Mouse (Mus musculus) kidney, adult 9 months (tissue): ENCODE results near the gene Hk2.

Source experiments
- DNase-seq: peaks from one replicate; pipeline ENCODE4 v3.0.0; 2022

The Hk2 gene

GRCm38 (mm10) chr6:82767734-82768586, 6.3 kb downstream of the Hk2 start:
- no peak for DNase-seq

GRCm38 (mm10) chr6:82766636-82767035, 7.6 kb downstream of the Hk2 start:
- no peak for DNase-seq

GRCm38 (mm10) chr6:82765261-82765660, 9.0 kb downstream of the Hk2 start:
- DNase-seq = no peak

GRCm38 (mm10) chr6:82763871-82764503, 10.3 kb downstream of the Hk2 start:
- no peak for DNase-seq

GRCm38 (mm10) chr6:82762728-82763127, 11.5 kb downstream of the Hk2 start:
- no peak for DNase-seq

GRCm38 (mm10) chr6:82760749-82761357, 13.4 kb downstream of the Hk2 start:
- no peak for DNase-seq

- no peak for DNase-seq
These were observed 15.0 kb downstream of the Hk2 start for GRCm38 (mm10) chr6:82759241-82759640.

GRCm38 (mm10) chr6:82756799-82757210, 17.4 kb downstream of the Hk2 start:
- no peak for DNase-seq

- no peak for DNase-seq
These were observed 18.0 kb downstream of the Hk2 start for GRCm38 (mm10) chr6:82756216-82756615.

GRCm38 (mm10) chr6:82755338-82755737, 18.9 kb downstream of the Hk2 start:
- DNase-seq = no peak

- DNase-seq = no peak
These were observed 19.5 kb downstream of the Hk2 start for GRCm38 (mm10) chr6:82754769-82755168.

- DNase-seq = no peak
These were observed 20.5 kb downstream of the Hk2 start for GRCm38 (mm10) chr6:82753638-82754361.

- no peak for DNase-seq
These were observed 21.2 kb downstream of the Hk2 start for GRCm38 (mm10) chr6:82753061-82753460.

- DNase-seq = no peak
These were observed 22.5 kb downstream of the Hk2 start for GRCm38 (mm10) chr6:82751791-82752190.

GRCm38 (mm10) chr6:82751031-82751430, 23.2 kb downstream of the Hk2 start:
- DNase-seq = no peak

GRCm38 (mm10) chr6:82750063-82750462, 24.2 kb downstream of the Hk2 start:
- no peak for DNase-seq

- DNase-seq = no peak
These were observed 26.1 kb downstream of the Hk2 start for GRCm38 (mm10) chr6:82748106-82748672.

GRCm38 (mm10) chr6:82747085-82747484, 27.2 kb downstream of the Hk2 start:
- DNase-seq = no peak

- no peak for DNase-seq
These were observed 29.7 kb downstream of the Hk2 start for GRCm38 (mm10) chr6:82744553-82744952.

- no peak for DNase-seq
These were observed 32.8 kb downstream of the Hk2 start for GRCm38 (mm10) chr6:82741518-82741880.

- no peak for DNase-seq
These were observed 33.3 kb downstream of the Hk2 start for GRCm38 (mm10) chr6:82740868-82741517.

- peak; percentile 66 for DNase-seq
These were observed 34.0 kb downstream of the Hk2 start for GRCm38 (mm10) chr6:82740269-82740668.
